Mouse (Mus musculus) MEL (cell line): ENCODE results near the gene Sergef.

Source experiments
- CTCF ChIP-seq, 3 experiments: IDR thresholded peaks in 2 of 3; conservative IDR thresholded peaks in 1 of 3; 2 replicates each; pipeline ENCODE4 v1.5.1; 2011 to 2012; ENCODE audit warnings: low read length in 3 of 3, low read depth in 2 of 3, mild to moderate bottlenecking in 2 of 3, improper control_type of control experiment in 1 of 3, inconsistent platforms in 1 of 3, mixed read lengths in 1 of 3, moderate library complexity in 1 of 3; ENCODE audit not compliant: control insufficient read depth in 1 of 3, insufficient read depth in 1 of 3, poor library complexity in 1 of 3, severe bottlenecking in 1 of 3
- MAZ ChIP-seq: IDR thresholded peaks from 2 replicates; pipeline ENCODE4 v1.6.1; 2012; ENCODE audit warnings: low read depth, mild to moderate bottlenecking, inconsistent platforms, low read length, improper control_type of control experiment
- MEF2A ChIP-seq: IDR thresholded peaks from 2 replicates; pipeline ENCODE4 v1.6.1; 2014; ENCODE audit warnings: low read depth, mild to moderate bottlenecking, inconsistent platforms, low read length, improper control_type of control experiment; ENCODE audit not compliant: poor library complexity, insufficient replicate concordance, severe bottlenecking; ENCODE audit errors: extremely low read depth
- NRF1 ChIP-seq: IDR thresholded peaks from 2 replicates; pipeline ENCODE4 v1.6.1; 2014; ENCODE audit warnings: low read depth, mild to moderate bottlenecking, inconsistent platforms, low read length, improper control_type of control experiment, moderate library complexity; ENCODE audit not compliant: poor library complexity, insufficient read depth, severe bottlenecking
- POLR2A ChIP-seq, 2 experiments: IDR thresholded peaks; 2 replicates each; pipeline ENCODE4 v1.6.1; 2011 to 2012; ENCODE audit warnings: low read length in 2 of 2, mild to moderate bottlenecking in 2 of 2, control low read depth in 1 of 2, improper control_type of control experiment in 1 of 2, low read depth in 1 of 2, moderate library complexity in 1 of 2; ENCODE audit not compliant: control insufficient read depth in 1 of 2, insufficient read depth in 1 of 2, poor library complexity in 1 of 2
- POLR2AphosphoS2 ChIP-seq: IDR thresholded peaks from 2 replicates; pipeline ENCODE4 v1.6.1; 2011; ENCODE audit warnings: low read length, improper control_type of control experiment
- RAD21 ChIP-seq: IDR thresholded peaks from 2 replicates; pipeline ENCODE4 v1.6.1; 2011; ENCODE audit warnings: mild to moderate bottlenecking, low read depth, low read length, improper control_type of control experiment
- SIN3A ChIP-seq: IDR thresholded peaks from 2 replicates; pipeline ENCODE4 v1.6.1; 2012; ENCODE audit warnings: low read length, improper control_type of control experiment, inconsistent platforms
- SMC3 ChIP-seq: IDR thresholded peaks from 2 replicates; pipeline ENCODE4 v1.6.1; 2011; ENCODE audit warnings: low read depth, low read length, improper control_type of control experiment
- TBP ChIP-seq: IDR thresholded peaks from 2 replicates; pipeline ENCODE4 v1.8.0; 2011; ENCODE audit warnings: low read depth, low read length, improper control_type of control experiment
- ZKSCAN1 ChIP-seq: IDR thresholded peaks from 2 replicates; pipeline ENCODE4 v1.6.1; 2012; ENCODE audit warnings: low read depth, mild to moderate bottlenecking, inconsistent platforms, low read length, improper control_type of control experiment, moderate library complexity
- ZNF384 ChIP-seq: IDR thresholded peaks from 2 replicates; pipeline ENCODE4 v1.6.1; 2012; ENCODE audit warnings: low read depth, mild to moderate bottlenecking, inconsistent platforms, low read length, improper control_type of control experiment

DNA sequence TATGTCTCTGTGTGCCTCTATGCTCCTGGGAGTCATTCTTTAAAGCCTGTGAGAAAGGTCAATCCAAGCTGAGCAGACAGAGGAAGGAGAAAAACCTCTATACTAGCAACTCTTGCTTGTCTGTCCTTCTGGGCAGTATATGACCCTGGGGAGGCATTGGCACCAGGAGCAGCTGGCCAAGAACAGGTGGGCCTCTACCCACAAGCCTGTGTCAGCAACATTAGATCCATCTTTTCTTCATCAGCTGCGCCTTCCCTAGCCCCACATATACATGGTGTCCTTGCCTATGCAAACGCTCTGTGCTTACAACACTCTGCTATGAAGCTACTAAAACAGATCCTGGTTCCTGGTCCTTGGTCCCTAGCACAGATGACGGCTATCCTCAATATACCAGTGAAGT is 97.5 kb downstream of the Sergef start:
- TF ChIP-seq POLR2AphosphoS2 (no peak), CTCF (IDR thresholded peaks at IDR 0.05 in 2 of 3, conservative IDR thresholded peaks at IDR 0.05 in 1 of 3; ENCODE audit: control insufficient read depth in 1 of 3, insufficient read depth in 1 of 3, low read depth in 2 of 3, low read length in 3 of 3, poor library complexity in 1 of 3, severe bottlenecking in 1 of 3) (no peak), RAD21 (no peak), NRF1 (no peak), ZNF384 (no peak), SMC3 (no peak), TBP (no peak), SIN3A (no peak), POLR2A (IDR thresholded peaks at IDR 0.05; ENCODE audit: control insufficient read depth in 1 of 2, insufficient read depth in 1 of 2, low read depth in 1 of 2, low read length in 2 of 2, poor library complexity in 1 of 2) (no peak), MAZ (no peak), ZKSCAN1 (no peak), MEF2A (no peak)
